Mouse (Mus musculus) myocyte (in vitro differentiated cells): Measurements from ENCODE around the gene Rnf145. TPM values are rescaled to one million over a fixed set of nuclear protein-coding genes. Genes with fewer than 3 reads are reported as not detected.

Source experiments
- H3K27me3 ChIP-seq: one replicate; pipeline ENCODE4 v1.6.1; 2011; ENCODE audit not compliant: control insufficient read depth, insufficient read depth, insufficient read length
- H3K36me3 ChIP-seq: one replicate; pipeline ENCODE4 v1.6.1; 2011; ENCODE audit not compliant: control insufficient read depth, insufficient read depth
- H3K4me2 ChIP-seq: one replicate; pipeline ENCODE4 v1.6.1; 2011; ENCODE audit warnings: low read depth, control low read depth
- H3K4me3 ChIP-seq: one replicate; pipeline ENCODE4 v1.5.1; 2011; ENCODE audit warnings: mild to moderate bottlenecking, control low read depth, moderate library complexity
- H3K79me2 ChIP-seq: one replicate; pipeline ENCODE4 v1.6.1; 2011; ENCODE audit not compliant: control insufficient read depth, insufficient read depth
- H3ac ChIP-seq: one replicate; pipeline ENCODE4 v1.6.1; 2011; ENCODE audit not compliant: control insufficient read depth, insufficient read length
- CEBPB ChIP-seq: IDR thresholded peaks from 2 replicates; pipeline ENCODE4 v1.6.1; 2011; ENCODE audit warnings: mild to moderate bottlenecking, moderate library complexity; ENCODE audit not compliant: poor library complexity, insufficient read depth, severe bottlenecking
- E2F4 ChIP-seq: IDR thresholded peaks from one replicate; pipeline ENCODE4 v1.6.1; 2011; ENCODE audit warnings: mild to moderate bottlenecking, control low read depth, moderate library complexity; ENCODE audit not compliant: insufficient read depth
- MAX ChIP-seq: IDR thresholded peaks from one replicate; pipeline ENCODE4 v1.6.1; 2011; ENCODE audit warnings: low read depth, mild to moderate bottlenecking, control low read depth
- MYOD1 ChIP-seq, 3 experiments: IDR thresholded peaks; one replicate each; pipeline ENCODE4 v1.6.1; 2011; ENCODE audit warnings: control low read depth in 2 of 3, low read depth in 2 of 3, mild to moderate bottlenecking in 2 of 3, moderate library complexity in 1 of 3; ENCODE audit not compliant: insufficient read length in 2 of 3, control insufficient read depth in 1 of 3
- MYOG ChIP-seq, 3 experiments: IDR thresholded peaks; one replicate each; pipeline ENCODE4 v1.6.1; 2011; ENCODE audit warnings: control low read depth in 2 of 3, low read depth in 2 of 3, mild to moderate bottlenecking in 2 of 3; ENCODE audit not compliant: insufficient read length in 2 of 3, control insufficient read depth in 1 of 3, insufficient read depth in 1 of 3
- POLR2A ChIP-seq: IDR thresholded peaks from one replicate; pipeline ENCODE4 v1.6.1; 2011; ENCODE audit warnings: low read depth, mild to moderate bottlenecking, control low read depth, moderate library complexity; ENCODE audit not compliant: insufficient read length
- POLR2AphosphoS2 ChIP-seq: IDR thresholded peaks from one replicate; pipeline ENCODE4 v1.6.1; 2011; ENCODE audit warnings: low read depth, control low read depth; ENCODE audit not compliant: insufficient read length
- REST ChIP-seq: IDR thresholded peaks from one replicate; pipeline ENCODE4 v1.6.1; 2011; ENCODE audit warnings: mild to moderate bottlenecking, control low read depth, moderate library complexity; ENCODE audit not compliant: insufficient read depth, insufficient read length
- SRF ChIP-seq: IDR thresholded peaks from one replicate; pipeline ENCODE4 v1.6.1; 2011; ENCODE audit warnings: low read depth; ENCODE audit not compliant: control insufficient read depth, insufficient read length
- TCF12 ChIP-seq: IDR thresholded peaks from one replicate; pipeline ENCODE4 v1.6.1; 2011; ENCODE audit warnings: mild to moderate bottlenecking, control low read depth; ENCODE audit not compliant: poor library complexity, insufficient read depth, severe bottlenecking
- TCF3 ChIP-seq: IDR thresholded peaks from one replicate; pipeline ENCODE4 v1.6.1; 2011; ENCODE audit warnings: low read depth, control low read depth; ENCODE audit not compliant: insufficient read length
- USF1 ChIP-seq: IDR thresholded peaks from one replicate; pipeline ENCODE4 v1.6.1; 2011; ENCODE audit warnings: low read depth, mild to moderate bottlenecking, control low read depth, moderate library complexity
- polyA plus RNA-seq: library from polyadenylated mRNA; unstranded; fragments of >200 nt; fragmentation: generic; extraction: Trizol; gene quantifications from one replicate; pipeline ENCODE4 v1.2.1, GENCODE M21; 2012; ENCODE audit warnings: missing spikeins

Rnf145 gene
- polyA plus RNA-seq, 1 experiment: 63.6 TPM

DNA sequence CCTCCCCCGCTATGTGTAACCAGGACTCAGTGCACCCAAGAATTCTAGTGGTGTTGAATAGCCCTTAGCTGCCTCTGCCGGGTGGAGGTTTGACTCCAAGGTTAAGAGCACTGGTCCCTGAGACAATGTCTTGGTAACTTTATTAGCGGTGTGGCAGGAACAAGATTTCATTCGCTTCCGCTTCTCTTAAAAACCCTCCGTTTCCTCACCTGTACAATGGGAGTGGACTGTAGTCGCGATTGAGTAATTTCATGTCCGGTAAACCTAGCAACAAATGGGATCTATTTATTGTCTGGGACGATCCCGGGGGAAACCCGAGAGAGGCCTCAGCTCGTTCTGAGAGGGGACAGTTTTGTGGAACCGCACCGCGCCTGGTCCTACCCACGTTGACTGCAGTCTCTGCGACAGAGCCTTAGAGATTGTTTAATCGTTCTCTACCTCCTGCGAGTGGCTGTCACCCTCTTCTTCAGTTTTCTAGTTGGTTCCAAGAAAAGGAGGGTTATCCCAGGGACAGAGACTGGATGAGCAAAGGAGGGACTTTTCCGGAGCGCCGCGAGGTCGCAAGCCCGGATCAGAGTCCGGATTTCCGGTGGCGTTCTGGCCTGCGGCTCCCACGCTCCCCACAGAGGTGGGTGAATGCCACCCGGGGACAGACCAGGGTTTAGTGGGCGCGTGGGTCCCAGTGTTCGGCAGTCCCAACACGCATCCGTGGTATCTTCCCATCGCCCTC is 94.1 kb downstream of the Rnf145 start:
- TF ChIP-seq TCF12 (no peak), E2F4 (no peak), SRF (no peak), POLR2A (no peak), CEBPB (no peak), TCF3 (no peak), USF1 (no peak), REST (no peak), MYOG (IDR thresholded peaks at IDR 0.05; ENCODE audit: control insufficient read depth in 1 of 3, insufficient read depth in 1 of 3, insufficient read length in 2 of 3, low read depth in 2 of 3) (no peak), POLR2AphosphoS2 (no peak), MAX (no peak), MYOD1 (IDR thresholded peaks at IDR 0.05; ENCODE audit: control insufficient read depth in 1 of 3, insufficient read length in 2 of 3, low read depth in 2 of 3) (no peak)
- no peaks in the 10 kb centered on the region for H3K36me3 ChIP-seq
- H3K27me3 ChIP-seq: no peaks in the 10 kb centered on the region
- no peak overlapping the region for H3ac ChIP-seq
- H3K4me2 ChIP-seq: no peak overlapping the region
- H3K79me2 ChIP-seq: no peaks in the 10 kb centered on the region
- no peak overlapping the region for H3K4me3 ChIP-seq

DNA sequence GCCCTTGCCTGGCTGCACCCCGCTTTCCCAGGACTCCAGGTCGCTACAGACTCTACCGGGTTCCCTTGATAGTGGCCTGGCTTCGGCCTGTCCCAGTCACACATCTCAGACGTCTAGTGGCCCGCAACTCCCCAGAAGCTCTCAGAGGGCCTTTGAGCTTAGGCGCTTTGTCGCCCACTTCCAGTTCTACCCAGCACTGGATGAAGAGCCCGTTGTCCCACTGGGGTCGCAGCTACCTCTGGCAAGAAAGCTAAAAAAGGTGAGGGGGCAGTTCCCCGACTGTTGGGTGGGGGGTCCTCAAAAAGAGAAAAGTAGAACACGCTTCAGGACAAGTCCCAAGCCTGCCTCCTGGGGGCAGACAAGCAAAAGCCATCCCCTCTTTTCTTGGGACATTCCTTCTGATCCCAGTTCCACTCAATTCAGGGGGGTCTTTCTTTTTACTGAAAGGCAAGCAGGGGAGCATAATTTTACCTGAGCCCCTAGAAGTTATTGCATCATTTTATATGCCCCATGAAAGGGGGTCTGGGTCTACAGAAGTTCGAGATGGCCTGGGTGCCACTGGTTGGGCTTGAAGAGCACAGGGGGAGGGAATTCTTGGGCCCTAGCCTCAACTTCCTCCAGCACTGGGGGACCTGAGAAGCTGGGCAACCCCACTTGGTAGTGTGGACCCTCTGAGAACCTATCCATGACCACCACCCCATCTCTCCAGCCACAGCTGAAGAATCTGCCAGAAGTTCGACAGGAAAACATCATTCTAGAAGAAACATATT is 94.8 kb downstream of the Rnf145 start:
- H3ac ChIP-seq: no peak overlapping the region
- no peak for TF ChIP-seq CEBPB
- TF ChIP-seq SRF: no peak
- no peak for TF ChIP-seq REST
- no peak for TF ChIP-seq TCF3
- no peak for TF ChIP-seq MAX
- TF ChIP-seq POLR2A: no peak
- no peak for TF ChIP-seq E2F4
- H3K4me3 ChIP-seq: no peak overlapping the region
- no peaks in the 10 kb centered on the region for H3K36me3 ChIP-seq
- peaks cover 2% of the 10 kb centered on the region for H3K79me2 ChIP-seq
- H3K27me3 ChIP-seq: no peaks in the 10 kb centered on the region
- no peak overlapping the region for H3K4me2 ChIP-seq

Other genes starting within 250 kb of the Rnf145 start
- gene Il12b, start 118.9 kb upstream of the Rnf145 start, polyA plus RNA-seq: not detected
- 13.0 TPM for gene Ublcp1, start 48.5 kb upstream of the Rnf145 start, polyA plus RNA-seq
- gene Ebf1, start 98.4 kb downstream of the Rnf145 start, polyA plus RNA-seq: 2.7 TPM